Mouse (Mus musculus) megakaryocyte, embryonic 14.5 days (primary cell): ENCODE measurements at regions not wholly inside any gene's neighbourhood (a gene's known extent, or its start where the extent isn't known, plus 50 kb on each side); places are given as distances from the start of the nearest gene placed in this dataset.

Source experiments
- H3K27me3 ChIP-seq: replicated peaks from 2 replicates; pipeline ENCODE3; 2012; ENCODE audit warnings: inconsistent platforms
- H3K36me3 ChIP-seq: replicated peaks from 2 replicates; pipeline ENCODE3; 2012; ENCODE audit warnings: low read length, inconsistent platforms, mixed read lengths
- H3K4me1 ChIP-seq: 2 replicates; pipeline ENCODE4 v1.6.1; 2012; ENCODE audit warnings: inconsistent platforms
- H3K4me3 ChIP-seq: replicated peaks from 2 replicates; pipeline ENCODE3; 2012; ENCODE audit warnings: moderate library complexity, mild to moderate bottlenecking, inconsistent platforms
- H3K9me3 ChIP-seq: 2 replicates; pipeline ENCODE4 v1.6.1; 2012; ENCODE audit warnings: inconsistent platforms
- FLI1 ChIP-seq: IDR thresholded peaks from 2 replicates; pipeline ENCODE4 v1.6.1; 2012; ENCODE audit warnings: low read length, inconsistent platforms, mixed read lengths
- GATA1 ChIP-seq: IDR thresholded peaks from 3 replicates; pipeline ENCODE4 v1.6.1; 2012; ENCODE audit warnings: mixed read lengths, low read length, inconsistent platforms, borderline replicate concordance

GRCm38 (mm10) chr6:111866101-111866598 is 407.4 kb upstream of the Lmcd1 start:
- peaks cover 12% of the 10 kb centered on the region for H3K9me3 ChIP-seq
- H3K4me1 ChIP-seq = no peaks in the 10 kb centered on the region
- TF ChIP-seq GATA1 (no peak), FLI1 (no peak)
- H3K36me3 ChIP-seq = no peaks in the 10 kb centered on the region
- no peaks in the 10 kb centered on the region for H3K27me3 ChIP-seq
- H3K4me3 ChIP-seq = no peak overlapping the region

- Histone ChIP-seq H3K4me1 (no peaks in the 10 kb centered on the region), H3K36me3 (no peaks in the 10 kb centered on the region), H3K4me3 (no peak overlapping the region), H3K27me3 (no peaks in the 10 kb centered on the region), H3K9me3 (no peaks in the 10 kb centered on the region)
- TF ChIP-seq FLI1 (no peak), GATA1 (no peak)
Measured at GRCm38 (mm10) chr6:111882557-111882956, 391.0 kb upstream of the Lmcd1 start.

GRCm38 (mm10) chr6:111883946-111884345 is 389.6 kb upstream of the Lmcd1 start:
- Histone ChIP-seq H3K4me3 (no peak overlapping the region), H3K27me3 (no peaks in the 10 kb centered on the region), H3K36me3 (no peaks in the 10 kb centered on the region), H3K9me3 (no peaks in the 10 kb centered on the region), H3K4me1 (no peaks in the 10 kb centered on the region)
- TF ChIP-seq GATA1 (no peak), FLI1 (no peak)

- H3K36me3 ChIP-seq = no peaks in the 10 kb centered on the region
- TF ChIP-seq GATA1 (no peak), FLI1 (no peak)
- H3K4me3 ChIP-seq = no peak overlapping the region
- H3K27me3 ChIP-seq = no peaks in the 10 kb centered on the region
- peaks cover 26% of the 10 kb centered on the region for H3K9me3 ChIP-seq
- no peaks in the 10 kb centered on the region for H3K4me1 ChIP-seq
Measured at GRCm38 (mm10) chr6:111911997-111912396, 361.6 kb upstream of the Lmcd1 start.

- H3K4me1 ChIP-seq = no peaks in the 10 kb centered on the region
- TF ChIP-seq FLI1 = no peak
Measured at GRCm38 (mm10) chr6:111913771-111914405, 359.7 kb upstream of the Lmcd1 start.

GRCm38 (mm10) chr6:111917248-111917721 is 356.3 kb upstream of the Lmcd1 start:
- Histone ChIP-seq H3K27me3 (no peaks in the 10 kb centered on the region), H3K9me3 (peaks cover 23% of the 10 kb centered on the region), H3K4me1 (no peaks in the 10 kb centered on the region), H3K36me3 (no peaks in the 10 kb centered on the region), H3K4me3 (no peak overlapping the region)
- TF ChIP-seq FLI1 = no peak
- no peak for TF ChIP-seq GATA1

More at GRCm38 (mm10) chr6:111913771-111914405, 359.7 kb upstream of the Lmcd1 start:
- Histone ChIP-seq H3K36me3 (no peaks in the 10 kb centered on the region), H3K4me3 (no peak overlapping the region), H3K9me3 (peaks cover 26% of the 10 kb centered on the region), H3K27me3 (no peaks in the 10 kb centered on the region)

- Histone ChIP-seq H3K27me3 (no peaks in the 10 kb centered on the region), H3K36me3 (no peaks in the 10 kb centered on the region), H3K4me3 (no peak overlapping the region), H3K9me3 (peaks cover 23% of the 10 kb centered on the region), H3K4me1 (no peaks in the 10 kb centered on the region)
- TF ChIP-seq FLI1 (no peak), GATA1 (no peak)
Measured at GRCm38 (mm10) chr6:111917868-111918597, 355.5 kb upstream of the Lmcd1 start.

- Histone ChIP-seq H3K27me3 (no peaks in the 10 kb centered on the region), H3K36me3 (no peaks in the 10 kb centered on the region), H3K4me1 (no peaks in the 10 kb centered on the region), H3K4me3 (no peak overlapping the region), H3K9me3 (peaks cover 16% of the 10 kb centered on the region)
- no peak for TF ChIP-seq FLI1
- TF ChIP-seq GATA1 = no peak
Measured at GRCm38 (mm10) chr6:111932596-111932995, 341.0 kb upstream of the Lmcd1 start.

- Histone ChIP-seq H3K36me3 (no peaks in the 10 kb centered on the region), H3K27me3 (no peaks in the 10 kb centered on the region), H3K4me1 (no peaks in the 10 kb centered on the region), H3K4me3 (no peak overlapping the region), H3K9me3 (0 out of 2 replicates have a peak, but pooled peaks cover 8% of the 10 kb centered on the region)
- TF ChIP-seq FLI1 = no peak
- no peak for TF ChIP-seq GATA1
Measured at GRCm38 (mm10) chr6:111954401-111954800, 319.2 kb upstream of the Lmcd1 start.

- TF ChIP-seq GATA1 (no peak), FLI1 (no peak)
- Histone ChIP-seq H3K36me3 (no peaks in the 10 kb centered on the region), H3K27me3 (no peaks in the 10 kb centered on the region), H3K4me1 (no peaks in the 10 kb centered on the region), H3K9me3 (peaks cover 6% of the 10 kb centered on the region; the same call in 1 of the 2 replicates), H3K4me3 (no peak overlapping the region)
Measured at GRCm38 (mm10) chr6:111965766-111966165, 307.8 kb upstream of the Lmcd1 start.
